Mouse (Mus musculus): Measurements from ENCODE around the gene Ect2l.

DNA sequence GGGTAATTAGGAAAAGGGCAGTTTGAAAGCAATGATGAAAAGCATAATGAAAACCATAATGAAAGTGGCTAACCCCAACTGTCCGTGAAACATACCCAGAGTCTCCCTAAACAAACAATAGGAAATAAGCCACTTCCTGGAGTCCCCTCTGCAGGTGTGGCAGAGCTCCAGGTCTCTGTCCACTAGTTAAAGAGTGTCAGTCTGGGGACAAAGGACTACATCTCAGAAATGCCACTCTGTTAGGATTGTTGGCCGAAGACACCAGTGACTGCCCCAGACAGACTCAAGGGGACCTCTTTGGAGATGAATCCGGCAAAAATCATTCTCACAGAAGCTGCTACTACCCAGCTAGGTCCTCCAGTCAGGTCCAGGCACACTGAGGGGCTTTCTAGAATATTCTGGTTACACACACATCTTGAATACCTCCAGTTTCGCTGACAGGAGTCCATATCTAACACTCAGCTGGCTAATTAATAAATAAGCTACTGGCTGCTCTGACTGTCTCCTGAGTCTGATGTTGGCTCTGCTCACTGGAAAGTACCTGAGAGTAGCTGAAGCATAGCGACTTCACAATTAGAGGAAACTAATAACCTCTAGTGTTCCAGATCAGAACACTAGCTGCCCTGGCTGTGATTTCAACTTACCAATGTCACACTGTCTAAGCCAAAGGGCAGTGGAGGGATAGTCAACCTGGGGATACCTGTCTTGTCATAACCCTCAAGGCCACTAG, 12.2 kb downstream of the Ect2l start:
- TF ChIP-seq CTCF (IDR thresholded peaks at IDR 0.05; ENCODE audit: low read depth) (no peak), EP300 (optimal IDR thresholded peaks at IDR 0.05) (no peak)
